Mouse (Mus musculus) B cell, adult (primary cell): ENCODE measurements around the gene Gm12166. TPM values are rescaled to one million over a fixed set of nuclear protein-coding genes. Genes with fewer than 3 reads are reported as not detected.

ENCODE experiments used
- total RNA-seq: library from RNA; stranded (reverse); gene quantifications from 4 replicates; pipeline ENCODE4 v1.2.4, GENCODE M21; 2023; ENCODE audit not compliant: inconsistent age

The Gm12166 gene
- 0.84 to 6.2 TPM (median 3.8 TPM) in 4 replicates for total RNA-seq

GRCm38 (mm10) chr11:46052105-46052659 is at the start of gene Gm12166:
TSS of gene Gm12166 (minus strand) at chr11:46052321.

DNA sequence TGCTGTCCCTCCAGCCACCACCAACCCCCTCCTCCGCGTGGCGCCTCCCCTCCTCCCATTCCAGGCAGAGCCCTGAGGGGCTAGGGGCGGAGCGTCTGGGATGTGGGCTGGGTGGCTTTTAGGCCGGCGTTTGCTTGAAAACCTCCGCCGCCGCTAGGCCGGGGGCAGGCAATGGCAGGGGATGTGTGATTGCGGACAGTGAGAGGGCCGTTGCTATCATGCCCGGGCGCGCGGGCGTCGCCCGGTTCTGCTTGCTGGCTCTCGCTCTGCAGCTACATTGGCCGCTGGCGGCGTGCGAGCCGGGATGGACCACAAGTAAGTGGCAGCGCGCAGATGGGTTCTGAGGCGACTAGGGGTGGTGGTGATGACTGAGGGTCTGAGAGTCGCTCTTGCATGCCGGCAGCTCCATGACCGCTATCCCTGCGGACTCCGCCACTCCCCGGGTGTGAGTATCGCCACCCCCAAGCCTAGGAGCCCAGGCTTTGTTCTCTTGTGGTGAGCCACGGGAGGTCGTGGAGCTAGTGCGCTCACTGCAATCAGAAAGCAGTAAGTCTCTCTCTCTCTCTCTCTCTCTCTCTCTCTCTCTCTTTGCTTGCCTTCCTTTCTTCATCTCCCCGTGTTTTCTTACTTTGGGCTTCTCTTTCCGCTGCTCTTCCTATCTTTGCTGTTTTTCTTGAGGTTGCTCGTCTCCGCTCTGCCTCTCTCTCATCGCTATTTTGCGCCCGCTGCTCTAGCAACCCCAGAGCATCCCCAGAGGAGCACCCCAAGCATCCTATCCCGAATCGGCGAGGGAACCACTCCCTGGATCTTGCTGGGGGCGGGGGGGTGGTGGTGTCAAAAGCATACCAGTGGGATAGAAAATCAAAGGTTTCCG is 4.0 kb upstream of the Gm12166 start, which contains the start of gene Adam19:
TSS of gene Adam19 (plus strand) at position 97 of the 874 bp plus-strand sequence.

Other genes starting within 250 kb of the Gm12166 start
- gene Clint1, start 200.3 kb downstream of the Gm12166 start, total RNA-seq: 73.4 to 86.8 TPM (median 80.0 TPM) in 4 replicates
- 4.2 to 6.1 TPM (median 4.6 TPM) in 4 replicates for gene Lsm11, start 107.4 kb downstream of the Gm12166 start, total RNA-seq
- gene Thg1l, start 96.8 kb downstream of the Gm12166 start, total RNA-seq: 9.9 to 17.0 TPM (median 10.8 TPM) in 4 replicates
- not detected in 4 replicates for gene Sox30, start 72.0 kb downstream of the Gm12166 start, total RNA-seq
- gene Adam19, start 3.7 kb upstream of the Gm12166 start, total RNA-seq: 66.1 to 88.2 TPM (median 85.0 TPM) in 4 replicates
- 0.66 to 1.4 TPM (median 0.99 TPM) in 4 replicates for gene Nipal4, start 114.2 kb upstream of the Gm12166 start, total RNA-seq
- not detected in 4 replicates for gene Fndc9, start 183.2 kb upstream of the Gm12166 start, total RNA-seq